Mouse (Mus musculus): Measurements from ENCODE around the gene Atl2.

The Atl2 gene

DNA sequence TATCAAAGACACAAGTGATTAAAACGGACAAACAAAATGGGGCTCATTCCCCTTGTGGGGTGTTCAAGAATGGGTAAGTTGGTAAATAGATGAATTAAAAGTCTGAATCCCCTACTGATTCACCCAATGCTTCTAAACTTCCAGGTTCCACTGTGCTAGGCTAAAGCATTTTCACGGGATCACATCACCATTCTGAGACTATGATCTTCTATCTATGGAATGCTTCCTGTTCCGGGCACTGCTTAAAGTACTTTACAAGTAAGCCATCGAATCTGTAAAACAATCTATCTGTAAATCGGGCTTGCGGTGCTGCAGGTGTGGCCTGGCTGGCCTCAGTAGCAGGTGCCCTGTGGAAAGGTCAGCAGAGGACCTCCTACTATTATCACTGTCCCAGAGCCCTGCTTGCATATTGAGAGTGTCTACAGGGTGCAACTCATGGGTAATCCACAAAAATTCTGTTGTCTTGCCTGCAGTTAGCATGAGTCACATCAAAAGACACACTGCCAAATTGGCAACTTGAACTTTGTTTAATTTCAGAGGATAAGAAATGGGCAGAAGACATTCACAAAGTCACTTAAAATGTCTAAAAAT is 2.3 kb upstream of the Atl2 start:
- no peak for DNase-seq (ENCODE audit: low read depth, low spot score)

DNA sequence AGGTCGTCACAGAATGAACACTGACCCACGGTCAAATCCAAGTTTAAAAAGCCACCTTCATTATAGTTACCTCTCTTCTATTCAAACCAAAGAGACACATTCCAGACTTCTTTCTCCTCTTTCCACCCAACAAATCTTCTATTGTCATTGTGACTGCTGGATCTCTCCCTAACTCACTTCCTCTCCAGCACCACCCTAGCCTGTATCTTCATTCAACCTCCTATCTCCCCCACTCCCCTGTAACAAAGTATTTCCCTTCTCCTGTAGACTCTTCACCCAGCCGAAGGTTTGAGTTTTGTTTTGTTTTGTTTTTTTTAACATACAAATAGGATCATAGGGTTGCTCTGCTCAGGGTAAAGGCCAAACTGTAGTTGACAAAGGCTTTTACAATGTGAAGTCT is 1.7 kb upstream of the Atl2 start:
- no peak for DNase-seq (ENCODE audit: low read depth, low spot score)

DNA sequence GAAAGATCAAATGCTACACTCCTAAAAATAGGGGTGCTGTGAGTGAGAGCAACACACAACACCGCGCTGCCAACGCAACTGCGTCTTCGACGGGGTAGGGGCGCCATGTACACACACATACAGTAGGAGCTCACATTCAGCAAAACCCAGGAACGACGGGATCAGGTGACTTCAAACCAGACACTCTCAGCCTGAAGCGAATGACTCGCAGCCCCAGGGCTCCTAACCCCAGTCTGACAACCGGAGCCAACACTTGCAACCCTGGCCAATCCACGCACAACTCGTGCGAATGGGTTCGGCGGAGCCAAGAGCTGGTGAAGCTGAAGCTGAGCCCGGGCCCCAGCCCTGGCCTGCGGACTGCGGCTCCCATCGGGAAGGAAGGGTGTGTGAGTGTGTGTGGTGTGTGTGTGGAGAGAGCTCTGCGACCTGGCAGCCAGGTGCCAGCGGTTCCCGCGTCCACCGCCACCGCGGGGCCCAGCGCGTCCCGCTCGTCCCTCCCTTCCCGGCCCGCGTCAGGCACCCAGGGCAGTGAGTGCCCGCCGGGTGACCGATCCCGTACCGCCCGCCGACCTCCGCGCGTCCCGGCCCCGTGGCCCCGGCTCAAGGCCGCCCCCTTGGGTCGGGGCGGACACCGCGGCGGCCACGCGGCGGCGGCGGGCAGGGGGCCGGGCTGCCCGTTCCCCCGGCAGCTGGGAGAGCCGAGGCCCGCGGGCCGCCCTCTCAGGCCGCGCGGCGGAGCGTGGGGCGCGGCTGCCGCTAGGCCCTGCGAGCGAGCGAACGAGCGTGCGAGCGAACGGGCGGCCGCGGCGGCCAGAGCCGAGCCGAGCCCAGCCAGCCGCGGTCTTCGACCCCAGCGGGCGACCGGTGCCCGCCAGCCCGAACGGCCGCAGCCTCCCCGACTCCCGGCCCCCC is 696 bp downstream of the Atl2 start:
- peak; percentile 78 for DNase-seq (ENCODE audit: low read depth, low spot score)

DNA sequence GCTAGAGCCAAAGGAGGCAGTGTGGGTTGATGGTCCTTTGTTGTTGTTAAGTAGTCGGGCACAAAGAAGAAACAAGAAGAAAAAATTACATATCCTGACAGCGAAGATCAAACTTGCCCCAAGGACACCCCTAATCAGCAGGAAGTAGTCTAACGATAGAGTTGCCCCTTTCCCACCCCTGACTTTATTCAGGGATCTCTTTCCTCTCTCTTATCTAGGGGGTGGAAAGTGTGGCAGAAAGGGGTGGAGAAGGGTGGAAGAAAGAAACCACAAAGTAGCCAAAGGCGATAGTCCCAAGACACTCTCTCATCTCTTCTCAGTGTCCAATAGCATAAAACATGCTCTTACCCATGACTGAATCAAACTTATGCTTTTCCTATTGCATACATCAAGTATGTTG is 1.9 kb downstream of the Atl2 start:
- no peak for DNase-seq (ENCODE audit: low read depth, low spot score)

DNA sequence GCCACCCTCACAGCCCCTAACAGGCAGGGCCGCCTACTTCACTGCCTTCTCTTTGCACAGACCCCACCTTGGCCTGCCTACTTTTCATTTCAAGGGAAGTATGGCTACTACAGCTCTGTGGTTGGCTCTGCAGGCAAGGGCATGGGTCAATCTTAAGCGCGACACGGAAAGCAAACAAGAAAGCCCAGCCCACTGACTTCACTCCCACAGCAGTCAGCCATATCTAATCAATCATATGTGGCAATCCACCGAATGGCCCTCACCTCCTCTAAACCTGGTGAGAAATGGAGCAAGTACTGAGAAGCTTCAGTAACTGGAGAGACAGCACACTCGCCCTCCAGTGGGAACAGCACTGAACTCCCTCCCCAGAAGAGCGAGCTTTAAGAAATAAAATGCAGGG is 4.0 kb downstream of the Atl2 start:
- DNase-seq (ENCODE audit: low read depth, low spot score) = no peak

DNA sequence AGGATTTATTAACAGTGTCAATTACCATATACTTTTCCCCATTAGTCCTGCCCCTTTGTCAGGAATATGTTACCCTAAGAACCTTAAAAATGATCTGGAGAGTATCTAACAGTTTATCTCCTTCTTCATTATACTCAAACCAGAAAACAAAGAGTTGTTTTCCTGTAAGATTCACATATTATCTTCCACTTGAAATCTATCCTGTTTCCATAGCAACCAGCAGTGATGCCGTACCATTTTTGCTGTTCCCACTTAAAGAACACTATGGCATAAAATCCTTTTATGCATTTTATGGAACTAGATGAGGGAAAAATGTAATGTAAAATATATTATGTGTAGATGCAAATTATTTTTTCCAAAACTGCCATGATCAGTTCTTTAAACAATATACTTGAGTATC is 8.0 kb downstream of the Atl2 start:
- DNase-seq (ENCODE audit: low read depth, low spot score) = no peak

DNA sequence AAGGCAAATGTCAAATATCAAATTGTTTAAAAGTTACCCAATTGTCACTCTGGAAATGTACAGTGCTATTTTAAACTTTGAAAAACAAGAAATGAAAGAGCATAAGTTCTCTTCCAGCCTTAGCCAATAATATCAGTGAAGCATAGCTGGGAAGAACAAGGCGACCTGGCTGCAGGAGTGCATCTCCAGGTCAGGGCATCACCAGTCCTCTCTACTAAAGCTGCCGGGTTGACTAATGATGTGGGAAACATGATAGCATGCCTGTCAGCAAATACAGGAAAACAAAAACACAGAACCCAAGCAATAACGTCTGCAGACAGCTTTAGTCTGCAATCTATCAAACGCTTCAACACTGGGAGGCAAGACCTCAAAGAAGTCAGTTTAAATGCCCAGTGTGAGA is 12.7 kb downstream of the Atl2 start:
- DNase-seq (ENCODE audit: low read depth, low spot score) = no peak

DNA sequence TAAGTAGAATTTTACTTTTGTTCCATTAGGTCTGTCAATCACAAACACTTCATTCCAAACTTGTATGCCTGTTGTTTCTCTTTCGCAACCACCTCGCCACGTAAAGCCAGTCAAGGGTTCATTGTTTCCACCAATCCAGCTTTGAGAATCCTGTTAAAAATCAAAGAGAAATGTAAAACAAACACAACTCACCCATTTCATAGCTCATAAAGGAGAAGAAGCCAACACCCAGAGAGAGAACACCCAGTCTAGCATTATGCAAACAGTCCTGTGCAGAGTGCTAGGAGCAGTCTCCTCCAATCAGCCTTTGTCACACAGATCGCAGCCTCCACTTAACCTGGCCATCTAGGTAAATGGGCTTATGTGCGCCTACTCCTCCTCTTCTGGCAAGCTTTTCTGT is 30.9 kb downstream of the Atl2 start:
- DNase-seq (ENCODE audit: low read depth, low spot score) = no peak

DNA sequence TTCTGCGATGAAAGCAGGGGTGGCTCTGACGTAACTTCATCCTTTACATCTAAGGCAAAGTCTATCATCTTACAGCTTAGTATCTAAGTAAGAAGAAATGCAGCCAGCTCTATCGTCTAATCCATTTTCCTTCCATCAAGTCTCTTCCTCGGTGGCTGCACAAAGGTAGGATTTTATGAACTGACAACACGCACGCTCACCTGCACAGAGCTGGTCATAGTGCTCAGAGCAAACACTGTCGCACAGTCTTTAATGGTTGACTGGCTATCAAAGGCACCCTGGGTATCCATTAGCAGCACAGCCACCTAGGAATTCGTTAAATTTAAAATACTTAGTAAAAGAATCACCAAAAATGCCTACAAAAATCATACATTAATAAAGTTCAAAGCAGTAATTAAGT is 31.4 kb downstream of the Atl2 start:
- DNase-seq (ENCODE audit: low read depth, low spot score) = no peak

DNA sequence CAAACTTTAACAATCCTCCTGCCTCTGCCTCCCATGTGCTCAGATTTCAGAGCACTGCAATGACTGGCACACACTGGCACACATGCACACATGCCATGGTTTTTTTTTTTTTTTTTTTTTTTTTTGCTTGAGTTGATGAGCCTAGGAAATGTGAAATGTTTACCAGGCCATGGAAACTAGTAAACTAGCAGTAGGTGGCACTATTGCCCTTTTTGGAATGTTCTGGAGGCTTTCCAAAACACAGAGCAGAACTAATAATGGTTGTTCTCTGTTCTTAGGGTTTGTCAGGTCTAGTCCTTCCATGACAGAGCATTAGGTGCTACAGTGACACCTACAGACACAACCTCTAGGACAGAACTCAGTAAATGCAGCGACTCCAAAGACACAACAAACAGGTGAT is 33.9 kb downstream of the Atl2 start:
- peak; percentile 52 for DNase-seq (ENCODE audit: low read depth, low spot score)

DNA sequence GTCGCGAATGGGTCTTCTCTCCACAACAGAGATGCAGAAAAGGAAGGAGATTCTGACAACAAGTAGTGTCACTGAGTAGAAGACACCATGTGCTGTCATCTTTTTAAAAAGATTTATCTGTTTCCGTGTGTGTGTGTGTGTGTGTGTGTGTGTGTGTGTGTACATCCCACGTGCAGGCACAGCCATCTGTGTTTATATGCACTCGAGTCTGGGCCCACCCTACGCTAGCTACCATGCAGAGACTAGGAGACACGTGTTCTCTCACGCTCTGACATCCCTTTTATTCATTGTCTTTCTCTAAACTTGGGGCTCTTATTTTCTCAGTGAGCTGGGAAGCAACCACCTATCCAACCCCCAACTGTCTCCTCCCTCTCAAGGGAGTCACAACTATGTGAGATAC is 40.4 kb downstream of the Atl2 start:
- DNase-seq (ENCODE audit: low read depth, low spot score) = no peak

DNA sequence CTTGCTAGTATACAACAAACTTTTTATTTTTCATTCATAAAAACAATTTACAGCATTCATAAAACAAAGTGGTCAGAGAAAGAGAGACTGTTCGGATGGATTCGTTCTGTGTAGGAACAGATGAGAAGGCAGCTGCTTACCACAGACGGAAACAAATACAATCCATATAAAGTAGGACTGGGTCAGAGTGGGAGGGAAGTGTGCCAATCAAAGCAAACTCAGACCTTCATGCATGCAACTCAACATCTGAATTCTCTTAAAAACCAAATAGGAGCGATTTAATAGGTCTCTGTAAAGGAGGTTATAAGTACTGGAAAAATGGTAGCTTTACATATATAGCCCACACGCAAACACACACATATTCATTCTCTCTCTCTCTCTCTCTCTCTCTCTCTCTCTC is 47.5 kb downstream of the Atl2 start:
- no peak for DNase-seq (ENCODE audit: low read depth, low spot score)

DNA sequence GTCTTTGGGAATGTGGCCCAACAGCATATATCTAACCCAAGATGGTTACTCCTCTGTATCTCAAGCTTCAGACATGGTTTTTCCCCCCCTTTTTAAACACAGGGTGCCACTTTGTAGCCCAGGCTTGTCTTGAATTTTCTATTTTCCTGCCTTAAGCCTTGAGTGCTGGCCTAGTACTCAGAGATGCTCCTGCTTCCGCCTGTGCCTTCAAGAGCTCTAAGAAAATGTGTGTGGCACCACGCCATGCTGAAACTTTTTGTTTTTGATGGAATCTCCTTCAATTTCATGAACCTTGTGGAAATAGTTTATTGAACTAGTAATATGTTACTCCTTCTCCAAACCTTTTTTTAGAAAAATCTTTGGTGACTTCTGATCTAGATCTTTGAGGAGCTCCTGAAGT is 49.7 kb downstream of the Atl2 start:
- DNase-seq (ENCODE audit: low read depth, low spot score) = no peak

DNA sequence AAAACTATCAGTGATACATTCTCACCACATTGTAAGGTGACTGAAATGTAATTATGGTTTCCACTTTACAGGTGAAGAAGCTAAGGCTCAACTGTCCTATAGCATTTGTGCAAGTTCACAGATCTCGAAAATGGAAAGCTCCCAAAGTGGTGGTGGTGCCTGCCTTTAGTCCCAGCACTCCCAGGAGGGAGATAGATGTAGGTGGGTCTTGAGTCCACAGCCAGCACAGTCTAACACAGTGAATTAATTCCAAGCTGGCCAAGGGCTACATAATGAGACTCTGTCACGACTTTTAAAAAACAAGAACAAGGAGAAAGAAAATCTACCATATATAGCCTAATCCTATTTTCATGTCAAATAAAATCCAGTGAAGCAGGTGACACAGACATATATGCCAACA is 50.2 kb downstream of the Atl2 start:
- DNase-seq (ENCODE audit: low read depth, low spot score) = no peak

DNA sequence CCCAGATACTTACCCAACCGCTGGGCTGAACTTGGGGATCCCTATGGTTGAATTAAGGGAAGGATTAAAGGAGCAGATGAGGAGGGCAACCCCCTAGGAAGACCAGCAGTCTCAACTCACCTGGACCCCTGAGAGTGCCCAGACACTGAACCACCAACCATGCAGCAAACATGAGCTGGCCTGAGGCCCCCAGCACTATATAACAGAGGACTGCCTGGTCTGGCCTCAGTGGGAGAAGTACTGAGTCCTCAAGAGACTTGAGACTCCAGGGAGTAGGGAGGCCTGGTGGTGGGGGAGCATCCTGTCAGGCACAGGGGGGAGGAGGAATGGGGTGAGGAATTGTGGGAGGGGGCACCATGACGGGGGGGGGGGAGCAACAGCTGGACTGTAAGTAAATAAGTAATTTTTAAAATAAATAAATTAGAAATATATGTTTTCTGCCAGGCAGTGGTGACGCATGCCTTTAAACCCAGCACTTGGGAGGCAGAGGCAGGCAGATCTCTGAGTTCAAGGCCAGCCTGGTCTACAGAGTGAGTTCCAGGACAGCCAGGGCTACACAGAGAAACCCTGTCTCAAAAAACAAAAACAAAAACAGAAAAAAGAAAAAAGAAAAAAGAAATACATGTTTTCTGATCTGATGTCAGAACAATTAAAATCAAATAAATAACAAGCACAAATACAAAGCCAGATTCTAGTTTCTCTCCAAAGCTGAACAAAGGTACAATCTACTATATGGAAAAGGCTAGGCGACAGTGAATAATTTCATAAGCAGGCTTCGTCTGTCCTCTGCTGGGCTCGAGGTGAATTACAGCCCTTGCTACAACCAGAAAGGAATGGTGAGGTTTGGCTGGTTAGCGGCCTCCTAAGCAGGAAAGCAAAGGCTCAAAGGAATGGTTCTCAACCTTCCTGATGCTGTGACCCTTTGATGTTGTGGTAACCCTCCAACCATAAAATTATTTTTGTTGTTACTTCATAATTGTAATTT is 55.4 kb downstream of the Atl2 start:
- DNase-seq (ENCODE audit: low read depth, low spot score) = peak; percentile 72

DNA sequence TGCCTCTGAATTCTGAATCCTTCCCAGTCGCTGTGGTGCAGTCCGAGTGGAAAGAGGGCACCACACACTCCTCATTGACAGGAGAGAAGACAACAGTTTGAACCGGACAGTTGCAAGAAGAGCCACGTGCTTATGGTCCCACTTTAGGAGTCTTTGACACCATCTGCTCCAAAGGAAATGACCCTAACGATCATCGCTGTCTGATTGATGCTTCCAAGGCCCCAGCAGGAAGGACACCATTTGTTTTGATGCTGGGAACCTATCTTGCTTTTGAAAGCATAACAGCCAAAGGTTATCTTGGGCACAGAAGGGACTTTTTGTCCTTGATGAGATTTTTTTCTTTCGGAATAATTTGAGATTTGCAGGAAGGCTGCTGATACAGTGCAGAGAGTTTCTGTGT is 58.9 kb downstream of the Atl2 start:
- no peak for DNase-seq (ENCODE audit: low read depth, low spot score)

DNA sequence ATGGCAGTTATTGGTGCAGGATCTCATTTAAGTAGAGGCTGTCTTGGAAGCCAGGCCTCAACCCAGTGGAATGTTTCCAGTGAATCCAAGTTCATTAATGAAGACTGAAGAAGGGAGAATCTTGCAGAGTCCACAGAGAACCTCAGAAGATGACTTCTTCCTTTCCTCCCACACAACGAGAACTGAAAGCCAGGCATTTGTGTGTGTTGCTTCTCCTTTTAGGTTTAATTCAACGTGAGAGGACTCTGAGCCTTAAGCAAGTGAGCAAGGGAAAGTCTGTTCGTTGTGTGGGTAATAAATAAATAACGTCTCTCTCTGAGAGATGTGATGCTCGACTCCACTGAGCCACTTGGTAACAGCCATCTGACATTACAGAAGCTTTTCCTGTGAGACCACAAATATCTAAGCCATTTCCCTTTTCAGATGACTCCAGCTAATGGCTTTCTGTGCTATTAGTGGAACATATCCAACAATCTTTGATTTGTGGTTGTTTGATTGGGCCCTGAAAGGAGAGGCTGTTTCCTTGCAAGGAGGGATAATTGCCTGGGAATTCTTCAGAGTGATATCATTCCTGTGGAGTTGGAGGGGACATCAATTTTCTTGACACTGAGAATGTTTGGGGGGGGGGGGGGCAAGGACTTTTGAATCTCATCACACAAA is 60.1 kb downstream of the Atl2 start:
- DNase-seq (ENCODE audit: low read depth, low spot score) = no peak

DNA sequence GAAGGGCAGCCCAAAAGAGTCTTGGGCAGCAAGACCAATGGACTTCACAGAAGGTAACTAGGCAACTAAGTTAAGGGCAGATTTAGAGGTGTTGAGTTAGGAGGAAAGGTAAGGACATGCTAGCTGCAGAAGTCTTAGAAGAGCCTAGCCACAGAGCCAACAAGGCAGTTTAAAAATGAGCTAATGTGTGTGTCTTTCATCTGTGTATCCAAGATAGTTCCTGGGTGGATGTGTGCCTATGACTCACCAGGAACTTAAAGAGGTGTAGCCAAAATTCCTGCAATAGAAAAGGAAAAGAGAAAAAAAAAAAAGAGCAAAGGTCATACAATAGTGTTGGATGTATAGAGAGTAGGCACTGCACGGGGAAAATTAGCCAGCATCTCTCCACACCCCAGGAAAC is 63.6 kb downstream of the Atl2 start:
- DNase-seq (ENCODE audit: low read depth, low spot score) = no peak

DNA sequence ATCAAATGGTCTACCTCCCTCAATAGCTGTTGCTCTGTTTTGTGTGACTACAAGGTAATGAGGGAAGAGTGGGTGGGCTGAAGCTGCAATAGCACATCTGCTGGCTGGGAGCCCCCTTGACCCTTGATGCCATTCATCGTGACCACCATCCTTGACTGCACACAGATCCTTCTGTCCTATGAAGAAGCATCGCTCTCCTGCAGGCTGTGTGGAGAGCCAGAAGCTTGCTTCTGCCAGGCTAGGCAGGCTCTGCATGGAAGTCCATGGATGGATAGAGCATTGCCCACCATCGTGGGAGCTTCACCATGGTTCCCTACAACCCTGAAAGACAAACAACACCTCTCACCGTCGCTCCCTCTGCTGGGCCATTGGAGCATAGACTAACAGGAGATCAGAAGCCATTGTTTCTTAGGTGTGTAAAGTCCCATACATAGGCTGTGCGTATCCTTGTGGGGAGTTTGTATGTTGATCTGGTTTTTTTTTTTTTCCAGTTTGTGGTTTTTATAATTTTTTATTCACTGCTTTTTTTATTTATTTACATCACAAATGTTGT is 69.4 kb downstream of the Atl2 start:
- DNase-seq (ENCODE audit: low read depth, low spot score) = no peak

DNA sequence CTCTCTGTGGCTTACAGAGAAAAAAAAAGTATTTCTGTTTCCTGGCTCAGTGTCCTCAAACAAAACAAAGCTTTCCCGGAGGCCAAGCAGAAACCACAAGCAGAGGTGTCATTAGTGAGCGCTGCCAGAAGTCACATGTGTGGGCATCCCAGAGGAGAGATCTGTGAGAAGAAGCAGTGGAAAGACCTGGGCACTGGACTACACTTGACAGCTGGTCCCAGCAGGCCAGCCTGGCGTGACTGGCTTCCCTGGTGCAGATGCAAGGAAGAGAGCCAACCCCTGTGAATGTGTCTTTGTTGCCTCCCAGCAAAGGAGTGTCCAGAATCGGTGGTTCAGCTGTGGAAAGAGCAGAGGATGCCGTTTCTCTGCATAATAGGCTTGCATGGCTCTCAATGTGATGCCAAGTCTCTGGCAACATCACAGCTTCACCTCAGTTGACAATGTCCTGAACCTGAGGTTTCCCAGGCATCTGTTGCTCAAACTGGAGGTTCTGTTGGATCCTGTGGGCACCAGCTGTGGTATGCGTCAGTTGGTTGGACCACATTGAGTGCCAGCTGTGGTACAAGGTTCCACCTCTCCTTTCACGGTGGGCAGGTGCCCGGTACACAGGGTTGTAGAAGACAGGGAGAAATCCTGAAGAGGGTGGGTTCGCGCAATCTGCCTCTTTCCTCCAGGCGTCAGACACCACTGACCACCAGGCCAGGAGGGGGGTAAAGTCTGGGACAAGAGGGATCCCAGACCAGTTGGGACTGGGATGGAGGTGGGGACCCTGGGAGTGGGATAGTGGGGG is 70.5 kb downstream of the Atl2 start:
- DNase-seq (ENCODE audit: low read depth, low spot score) = no peak

DNA sequence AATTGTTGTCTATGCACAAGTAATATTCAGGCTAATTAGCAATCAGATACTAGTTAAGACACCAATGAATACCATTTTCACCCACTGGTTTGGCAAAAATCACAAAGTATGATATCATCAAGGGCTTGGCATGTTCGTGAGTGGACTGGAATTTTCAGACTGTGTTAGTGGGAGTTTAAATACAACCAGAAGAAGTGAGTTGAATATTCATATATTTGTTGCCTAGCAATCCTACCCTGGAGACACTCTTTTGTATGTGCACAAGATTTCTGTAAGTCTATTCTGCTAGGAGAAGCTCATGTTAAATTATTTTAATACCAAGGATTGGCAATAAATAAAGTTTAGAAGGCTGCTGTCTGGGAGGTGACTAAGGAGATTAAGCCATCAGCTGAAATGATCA is 71.5 kb downstream of the Atl2 start:
- no peak for DNase-seq (ENCODE audit: low read depth, low spot score)

Measured in CD4-positive, CD25-positive, alpha-beta regulatory T cell, adult 2 months (primary cell).